Mouse (Mus musculus): ENCODE results near the gene Rbm20. TPM values are rescaled to one million over a fixed set of nuclear protein-coding genes. Genes with fewer than 3 reads are reported as not detected.

The Rbm20 gene
- polyA plus RNA-seq, 1 experiment from 2014 or later, result 0.52 TPM

GRCm38 (mm10) chr19:53711261-53711890 is 34.3 kb downstream of the Rbm20 start:
- H3K9ac ChIP-seq (ENCODE audit: low read depth, low read length), result no peak overlapping the region
- H3K27me3 ChIP-seq (replicated peaks; ENCODE audit: control insufficient read depth, insufficient read depth, low read length), result no peaks in the 10 kb centered on the region
- no peak overlapping the region for H3K27ac ChIP-seq (ENCODE audit: low read depth, low read length)
- ATAC-seq, result no peak
- H3K4me1 ChIP-seq (replicated peaks; ENCODE audit: control insufficient read depth, insufficient read depth, low read length), result no peaks in the 10 kb centered on the region
- no peak overlapping the region for H3K4me2 ChIP-seq (replicated peaks; ENCODE audit: low read depth)
- TF ChIP-seq CTCF (IDR thresholded peaks at IDR 0.05; ENCODE audit: low read depth), result no peak
- WGBS, result 16% methylated on average over 8 of the region's 8 CpGs
- no peaks in the 10 kb centered on the region for H3K36me3 ChIP-seq (ENCODE audit: control insufficient read depth, insufficient read depth)
- H3K4me3 ChIP-seq (ENCODE audit: low read depth, low read length), result no peak overlapping the region
- no peaks in the 10 kb centered on the region for H3K9me3 ChIP-seq (ENCODE audit: control insufficient read depth)

- no peak overlapping the region for H3K27ac ChIP-seq (ENCODE audit: low read depth, low read length)
- ATAC-seq, result no peak
- TF ChIP-seq CTCF (IDR thresholded peaks at IDR 0.05; ENCODE audit: low read depth), result peak; percentile 28
- no peaks in the 10 kb centered on the region for H3K4me1 ChIP-seq (replicated peaks; ENCODE audit: control insufficient read depth, insufficient read depth, low read length)
- H3K9ac ChIP-seq (ENCODE audit: low read depth, low read length), result no peak overlapping the region
- no peaks in the 10 kb centered on the region for H3K36me3 ChIP-seq (ENCODE audit: control insufficient read depth, insufficient read depth)
- no peaks in the 10 kb centered on the region for H3K27me3 ChIP-seq (replicated peaks; ENCODE audit: control insufficient read depth, insufficient read depth, low read length)
- H3K4me3 ChIP-seq (ENCODE audit: low read depth, low read length), result no peak overlapping the region
- 77% methylated on average over 7 of the region's 7 CpGs for WGBS
- no peaks in the 10 kb centered on the region for H3K9me3 ChIP-seq (ENCODE audit: control insufficient read depth)
- no peak overlapping the region for H3K4me2 ChIP-seq (replicated peaks; ENCODE audit: low read depth)
Observed at GRCm38 (mm10) chr19:53712297-53713025, 35.4 kb downstream of the Rbm20 start.

GRCm38 (mm10) chr19:53713364-53713763 is 36.3 kb downstream of the Rbm20 start:
- H3K36me3 ChIP-seq (ENCODE audit: control insufficient read depth, insufficient read depth), result no peaks in the 10 kb centered on the region
- WGBS, result 55% methylated on average over 6 of the region's 6 CpGs
- no peak overlapping the region for H3K27ac ChIP-seq (ENCODE audit: low read depth, low read length)
- no peak overlapping the region for H3K4me2 ChIP-seq (replicated peaks; ENCODE audit: low read depth)
- no peaks in the 10 kb centered on the region for H3K27me3 ChIP-seq (replicated peaks; ENCODE audit: control insufficient read depth, insufficient read depth, low read length)
- no peak for ATAC-seq
- no peaks in the 10 kb centered on the region for H3K4me1 ChIP-seq (replicated peaks; ENCODE audit: control insufficient read depth, insufficient read depth, low read length)
- no peak overlapping the region for H3K9ac ChIP-seq (ENCODE audit: low read depth, low read length)
- H3K9me3 ChIP-seq (ENCODE audit: control insufficient read depth), result no peaks in the 10 kb centered on the region
- TF ChIP-seq CTCF (IDR thresholded peaks at IDR 0.05; ENCODE audit: low read depth), result no peak
- H3K4me3 ChIP-seq (ENCODE audit: low read depth, low read length), result no peak overlapping the region

DNA sequence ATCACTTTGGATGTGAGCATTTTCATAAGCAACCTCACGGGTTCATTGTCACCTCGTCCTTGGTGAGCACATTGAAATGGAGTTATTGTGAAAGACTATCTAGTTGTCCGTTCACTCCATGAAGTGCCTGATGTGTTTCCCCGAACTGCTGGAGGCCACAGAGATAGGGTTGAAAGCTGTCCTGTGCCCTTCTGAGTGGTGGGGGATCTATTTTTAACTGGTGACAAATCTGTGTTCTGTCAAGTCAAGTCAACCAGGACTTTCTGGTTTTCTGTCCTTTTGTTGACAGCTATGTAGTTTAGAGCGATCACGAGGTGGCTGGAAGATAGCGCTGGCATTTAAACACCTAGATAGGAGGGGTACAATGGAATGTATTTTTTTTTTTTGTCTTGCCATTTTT is 39.4 kb downstream of the Rbm20 start:
- H3K9ac ChIP-seq (ENCODE audit: low read depth, low read length), result no peak overlapping the region
- WGBS, result 80% methylated on average over 7 of the region's 7 CpGs
- no peaks in the 10 kb centered on the region for H3K4me1 ChIP-seq (replicated peaks; ENCODE audit: control insufficient read depth, insufficient read depth, low read length)
- TF ChIP-seq CTCF (IDR thresholded peaks at IDR 0.05; ENCODE audit: low read depth), result no peak
- H3K4me2 ChIP-seq (replicated peaks; ENCODE audit: low read depth), result no peak overlapping the region
- H3K9me3 ChIP-seq (ENCODE audit: control insufficient read depth), result no peaks in the 10 kb centered on the region
- no peaks in the 10 kb centered on the region for H3K27me3 ChIP-seq (replicated peaks; ENCODE audit: control insufficient read depth, insufficient read depth, low read length)
- ATAC-seq, result no peak
- H3K36me3 ChIP-seq (ENCODE audit: control insufficient read depth, insufficient read depth), result no peaks in the 10 kb centered on the region
- no peak overlapping the region for H3K4me3 ChIP-seq (ENCODE audit: low read depth, low read length)
- H3K27ac ChIP-seq (ENCODE audit: low read depth, low read length), result no peak overlapping the region

GRCm38 (mm10) chr19:53717364-53717763 is 40.3 kb downstream of the Rbm20 start:
- Histone ChIP-seq H3K4me3 (ENCODE audit: low read depth, low read length) (no peak overlapping the region), H3K9ac (ENCODE audit: low read depth, low read length) (no peak overlapping the region), H3K27ac (ENCODE audit: low read depth, low read length) (no peak overlapping the region), H3K4me2 (replicated peaks; ENCODE audit: low read depth) (no peak overlapping the region), H3K4me1 (replicated peaks; ENCODE audit: control insufficient read depth, insufficient read depth, low read length) (no peaks in the 10 kb centered on the region), H3K9me3 (ENCODE audit: control insufficient read depth) (no peaks in the 10 kb centered on the region), H3K36me3 (ENCODE audit: control insufficient read depth, insufficient read depth) (no peaks in the 10 kb centered on the region), H3K27me3 (replicated peaks; ENCODE audit: control insufficient read depth, insufficient read depth, low read length) (no peaks in the 10 kb centered on the region)
- ATAC-seq, result no peak
- no peak for TF ChIP-seq CTCF (IDR thresholded peaks at IDR 0.05; ENCODE audit: low read depth)
- WGBS, result 92% methylated on average over 9 of the region's 9 CpGs

GRCm38 (mm10) chr19:53722186-53722585 is 45.1 kb downstream of the Rbm20 start:
- ATAC-seq, result no peak
- no peak for TF ChIP-seq CTCF (IDR thresholded peaks at IDR 0.05; ENCODE audit: low read depth)

More at GRCm38 (mm10) chr19:53722186-53722585, 45.1 kb downstream of the Rbm20 start:
- H3K9me3 ChIP-seq (ENCODE audit: control insufficient read depth), result no peaks in the 10 kb centered on the region
- H3K27me3 ChIP-seq (replicated peaks; ENCODE audit: control insufficient read depth, insufficient read depth, low read length), result no peaks in the 10 kb centered on the region
- no peak overlapping the region for H3K4me2 ChIP-seq (replicated peaks; ENCODE audit: low read depth)
- H3K4me3 ChIP-seq (ENCODE audit: low read depth, low read length), result no peak overlapping the region
- H3K4me1 ChIP-seq (replicated peaks; ENCODE audit: control insufficient read depth, insufficient read depth, low read length), result no peaks in the 10 kb centered on the region
- H3K36me3 ChIP-seq (ENCODE audit: control insufficient read depth, insufficient read depth), result no peaks in the 10 kb centered on the region
- 92% methylated on average over 5 of the region's 5 CpGs for WGBS
- no peak overlapping the region for H3K27ac ChIP-seq (ENCODE audit: low read depth, low read length)
- H3K9ac ChIP-seq (ENCODE audit: low read depth, low read length), result no peak overlapping the region
